Mouse (Mus musculus) left cerebral cortex, adult 6 months (tissue): Measurements from ENCODE around the gene Prss16. TPM values are rescaled to one million over a fixed set of nuclear protein-coding genes. Genes with fewer than 3 reads are reported as not detected.

Experiments used
- long read RNA-seq, 2 experiments: library from polyadenylated mRNA; unstranded; transcript quantifications; one replicate each; pipeline ENCODE4 v2.0.0; 2019 to 2020
- polyA plus RNA-seq: library from polyadenylated mRNA; unstranded; fragments of <200 nt; fragmentation: Nextera tagmentation; gene quantifications from 2 replicates; pipeline ENCODE4 v1.2.3, GENCODE M21; 2021

Prss16 gene
- polyA plus RNA-seq = 1.7 and 1.9 TPM in 2 replicates
- long read RNA-seq, experiment 1, partial matches to known transcripts = 3 of 11 reads
- long read RNA-seq, experiment 1, other reads (novel, unspliced or antisense) = 8 of 11 reads
- long read RNA-seq, experiment 2, partial matches to known transcripts = 0 of 1 reads
- long read RNA-seq, experiment 2, other reads (novel, unspliced or antisense) = 1 of 1 reads

GRCm38 (mm10) chr13:22009642-22010041, at the start of gene Prss16:
TSS of gene Prss16 (minus strand) at chr13:22009742.

GRCm38 (mm10) chr13:22042568-22043502, 33.3 kb upstream of the Prss16 start, which contains the start of the genes Hist1h2ag and Hist1h2bj:
TSS of gene Hist1h2ag (minus strand) at chr13:22042944.
TSS of gene Hist1h2bj (plus strand) at chr13:22043214.

DNA sequence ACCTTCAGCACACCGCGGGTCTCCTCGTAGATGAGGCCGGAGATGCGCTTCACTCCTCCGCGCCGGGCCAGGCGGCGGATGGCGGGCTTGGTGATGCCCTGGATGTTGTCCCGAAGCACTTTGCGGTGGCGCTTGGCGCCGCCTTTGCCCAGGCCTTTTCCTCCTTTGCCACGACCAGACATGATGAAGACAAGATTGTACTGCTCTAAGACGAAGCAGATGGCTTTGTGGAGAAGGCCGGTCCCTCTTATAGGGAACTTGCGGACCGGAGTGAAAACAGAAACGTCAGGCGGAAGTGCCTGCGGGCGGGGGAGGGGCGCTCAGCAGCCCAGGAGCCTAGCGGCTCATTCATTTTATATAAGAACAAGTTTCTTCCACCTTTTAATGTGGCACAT, 31.6 kb upstream of the Prss16 start, which contains the start of gene Hist1h4i:
Gene Hist1h4i, minus strand, starts transcription at position 221 of the 395 bp plus-strand sequence.

DNA sequence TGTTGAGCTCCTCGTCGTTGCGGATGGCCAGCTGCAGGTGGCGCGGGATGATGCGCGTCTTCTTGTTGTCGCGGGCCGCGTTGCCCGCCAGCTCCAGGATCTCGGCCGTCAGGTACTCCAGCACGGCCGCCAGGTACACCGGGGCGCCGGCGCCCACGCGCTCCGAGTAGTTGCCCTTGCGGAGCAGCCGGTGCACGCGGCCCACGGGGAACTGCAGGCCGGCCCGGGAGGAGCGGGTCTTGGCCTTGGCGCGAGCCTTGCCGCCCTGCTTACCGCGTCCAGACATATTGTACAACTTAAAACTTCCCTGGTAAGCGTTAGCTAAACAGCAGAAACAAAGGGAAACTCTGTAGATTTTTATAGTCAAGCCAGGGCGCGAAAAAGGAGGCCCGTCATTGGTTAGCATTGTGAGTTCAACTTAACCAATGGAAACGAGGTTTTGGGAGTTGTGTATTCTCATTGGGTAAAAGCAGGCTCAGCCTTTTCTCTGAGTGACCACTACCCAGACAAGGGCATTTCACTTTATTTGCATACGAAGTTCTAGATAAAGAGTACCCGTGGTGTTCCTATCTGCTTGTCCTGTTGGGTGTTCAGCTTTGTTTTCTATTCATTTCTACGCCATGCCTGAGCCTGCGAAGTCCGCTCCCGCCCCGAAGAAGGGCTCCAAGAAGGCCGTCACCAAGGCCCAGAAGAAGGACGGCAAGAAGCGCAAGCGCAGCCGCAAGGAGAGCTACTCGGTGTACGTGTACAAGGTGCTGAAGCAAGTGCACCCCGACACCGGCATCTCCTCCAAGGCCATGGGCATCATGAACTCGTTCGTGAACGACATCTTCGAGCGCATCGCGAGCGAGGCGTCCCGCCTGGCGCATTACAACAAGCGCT, 26.0 kb upstream of the Prss16 start, which contains the start of the genes Hist1h2ah and Hist1h2bk:
Gene Hist1h2ah, minus strand, starts transcription at position 302 of the 882 bp plus-strand sequence.
Gene Hist1h2bk, plus strand, starts transcription at position 604 of the 882 bp plus-strand sequence.

GRCm38 (mm10) chr13:21980981-21981802, 28.4 kb downstream of the Prss16 start, which contains the start of gene Pom121l2:
TSS of gene Pom121l2 (plus strand) at chr13:21981194.

Other genes starting within 250 kb of the Prss16 start
- gene Hist1h1b, start 229.1 kb downstream of the Prss16 start, polyA plus RNA-seq = 0.59 and 0.97 TPM in 2 replicates
- 1.7 and 2.9 TPM in 2 replicates for gene Hist1h3i, start 226.4 kb downstream of the Prss16 start, polyA plus RNA-seq
- 2.4 TPM in 1 of 2 replicates, not detected in the other for gene Hist1h2an, start 222.5 kb downstream of the Prss16 start, polyA plus RNA-seq
- not detected in 2 replicates for gene Hist1h2bp, start 222.3 kb downstream of the Prss16 start, polyA plus RNA-seq
- 0.40 and 1.2 TPM in 2 replicates for gene Hist1h2bq, start 199.5 kb downstream of the Prss16 start, polyA plus RNA-seq
- gene Hist1h2ao, start 199.3 kb downstream of the Prss16 start, polyA plus RNA-seq = not detected in 2 replicates
- 1.8 and 3.3 TPM in 2 replicates for gene Hist1h4m, start 198.0 kb downstream of the Prss16 start, polyA plus RNA-seq
- gene Hist1h4n, start 177.5 kb downstream of the Prss16 start, polyA plus RNA-seq = 0.64 and 2.7 TPM in 2 replicates
- 68.6 TPM in 2 replicates for gene Hist1h2ap, start 176.2 kb downstream of the Prss16 start, polyA plus RNA-seq
- gene Hist1h2br, start 176.0 kb downstream of the Prss16 start, polyA plus RNA-seq = not detected in 2 replicates
- gene Zfp184, start 64.6 kb downstream of the Prss16 start, polyA plus RNA-seq = 1.6 and 2.5 TPM in 2 replicates
- gene Pom121l2, start 28.5 kb downstream of the Prss16 start, polyA plus RNA-seq = 0.10 TPM in 1 of 2 replicates, not detected in the other
- not detected in 2 replicates for gene Hist1h2ah, start 25.8 kb upstream of the Prss16 start, polyA plus RNA-seq
- gene Hist1h2bk, start 26.1 kb upstream of the Prss16 start, polyA plus RNA-seq = not detected in 2 replicates
- gene Hist1h4i, start 31.6 kb upstream of the Prss16 start, polyA plus RNA-seq = 6.4 and 6.7 TPM in 2 replicates
- gene Hist1h2ag, start 33.2 kb upstream of the Prss16 start, polyA plus RNA-seq = not detected in 2 replicates
- 0.67 TPM in 1 of 2 replicates, not detected in the other for gene Hist1h2bj, start 33.5 kb upstream of the Prss16 start, polyA plus RNA-seq
- gene Vmn1r188, start 74.7 kb upstream of the Prss16 start, polyA plus RNA-seq = not detected in 2 replicates
- gene Vmn1r189, start 96.1 kb upstream of the Prss16 start, polyA plus RNA-seq = not detected in 2 replicates
- gene Vmn1r191, start 174.2 kb upstream of the Prss16 start, polyA plus RNA-seq = not detected in 2 replicates
- gene Vmn1r192, start 181.4 kb upstream of the Prss16 start, polyA plus RNA-seq = not detected in 2 replicates
- not detected in 2 replicates for gene Vmn1r193, start 213.4 kb upstream of the Prss16 start, polyA plus RNA-seq
- not detected in 2 replicates for gene Vmn1r194, start 234.5 kb upstream of the Prss16 start, polyA plus RNA-seq